Mouse (Mus musculus) liver, postnatal 0 days (tissue): ENCODE measurements at regions not wholly inside any gene's neighbourhood (a gene's known extent, or its start where the extent isn't known, plus 50 kb on each side); places are given as distances from the start of the nearest gene placed in this dataset.

Experiments
- CTCF ChIP-seq: sonication (generic); IDR thresholded peaks from 2 replicates; pipeline ENCODE4 v1.5.1; 2016; ENCODE audit warnings: antibody characterized with exemption, low read depth
- EP300 ChIP-seq: IDR thresholded peaks from 2 replicates; pipeline ENCODE4 v1.6.1; 2016; ENCODE audit warnings: antibody characterized with exemption, low read depth, mild to moderate bottlenecking

DNA sequence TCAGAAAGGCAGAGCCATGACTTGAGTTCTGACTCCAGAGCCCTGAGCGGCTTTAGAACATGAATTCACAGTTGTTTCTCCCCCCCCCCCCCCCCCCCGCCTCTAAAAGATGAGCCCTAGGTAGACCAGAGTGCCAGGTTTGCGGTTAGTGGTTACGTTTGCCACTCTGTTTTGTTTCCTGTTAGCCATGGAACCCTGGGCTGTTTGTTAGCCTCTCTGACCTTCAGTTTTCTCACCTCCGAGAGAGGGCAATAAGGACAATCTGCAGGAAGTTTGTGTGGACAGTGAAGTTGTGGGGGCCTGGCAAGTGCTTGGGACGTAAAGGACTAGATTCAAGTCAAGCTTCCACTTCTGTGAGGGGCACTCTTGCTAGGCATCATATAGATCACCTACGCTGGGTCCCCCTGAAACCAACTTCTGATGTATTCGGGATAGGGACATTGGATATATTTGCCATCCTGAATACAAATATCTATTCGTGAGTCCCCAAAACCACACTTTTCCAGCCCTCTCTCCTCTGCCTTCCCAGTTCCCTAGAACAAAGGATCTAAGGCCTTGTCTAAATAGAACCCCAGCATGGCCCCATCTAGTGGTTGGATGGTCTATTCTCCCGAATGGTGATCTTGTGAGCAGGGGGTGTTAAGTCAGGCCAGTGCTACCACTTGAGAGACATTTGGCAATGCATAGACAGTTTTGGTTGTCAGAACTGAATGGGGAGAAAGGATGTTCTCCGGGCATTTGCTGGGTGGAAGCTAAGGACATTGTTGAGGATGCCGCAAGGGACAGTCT is 145.4 kb upstream of the Tle3 start:
- TF ChIP-seq CTCF (peak; percentile 44), EP300 (no peak)
